Mouse (Mus musculus): ENCODE measurements around the gene Foxk1. TPM values are rescaled to one million over a fixed set of nuclear protein-coding genes. Genes with fewer than 3 reads are reported as not detected.

Gene Foxk1
- total and polyA plus RNA-seq, 3 experiments = 8.2 to 20.2 TPM; not detected in 1

DNA sequence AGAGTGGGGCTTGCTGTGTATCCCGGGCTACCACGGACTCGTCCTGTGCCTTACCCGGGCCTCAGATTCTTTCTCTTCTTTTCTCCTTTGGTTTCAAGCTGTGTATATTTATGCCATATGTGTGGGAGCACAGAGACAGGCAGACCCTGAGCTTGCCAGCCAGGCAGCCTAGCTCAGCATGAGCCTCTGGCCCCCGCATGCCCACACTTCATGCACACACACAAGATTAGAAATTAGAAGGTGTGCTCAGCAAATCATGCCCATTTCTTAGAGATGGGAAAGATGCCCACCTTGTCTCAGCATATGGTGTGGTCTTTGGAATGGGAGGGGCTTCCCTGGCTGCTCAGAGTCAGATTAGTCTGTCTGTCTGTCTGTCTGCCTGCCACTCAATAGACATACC is 32.8 kb downstream of the Foxk1 start:
- Histone ChIP-seq H3K36me3 (ENCODE audit: control insufficient read depth in 1 of 2, insufficient read depth in 2 of 2, low read length in 2 of 2) (no peaks in the 10 kb centered on the region; a peak in 2 of 4 replicates), H3K79me2 (ENCODE audit: control insufficient read depth, insufficient read depth, low read length, poor library complexity) (no peaks in the 10 kb centered on the region), H3K27me3 (ENCODE audit: control insufficient read depth in 1 of 2, insufficient read depth in 2 of 2, low read length in 2 of 2) (no peaks in the 10 kb centered on the region), H3K4me1 (ENCODE audit: control insufficient read depth in 1 of 2, insufficient read depth in 2 of 2, low read length in 2 of 2) (no peaks in the 10 kb centered on the region), H3K4me3 (ENCODE audit: control insufficient read depth in 1 of 2, insufficient read depth in 1 of 2, low read depth in 2 of 2, low read length in 2 of 2) (no peak overlapping the region), H3K9ac (ENCODE audit: control insufficient read depth, low read depth, low read length, poor library complexity, severe bottlenecking) (no peak overlapping the region), H3K27ac (ENCODE audit: control insufficient read depth, low read depth, low read length) (no peak overlapping the region), H3K9me3 (replicated peaks; ENCODE audit: insufficient read depth, low read length) (no peaks in the 10 kb centered on the region)
- DNase-seq (ENCODE audit: low read depth, low spot score) = no peak
- TF ChIP-seq HCFC1 (IDR thresholded peaks at IDR 0.05; ENCODE audit: low read depth, low read length) = no peak
- TF ChIP-seq CTCF (IDR thresholded peaks at IDR 0.05 in 2 of 3, conservative IDR thresholded peaks at IDR 0.05 in 1 of 3; ENCODE audit: control insufficient read depth in 1 of 3, insufficient read depth in 1 of 3, low read depth in 2 of 3, low read length in 3 of 3, poor library complexity in 1 of 3, severe bottlenecking in 1 of 3) = no peak
- TF ChIP-seq ZC3H11A (IDR thresholded peaks at IDR 0.05; ENCODE audit: low read depth, low read length) = no peak
- TF ChIP-seq ZKSCAN1 (IDR thresholded peaks at IDR 0.05; ENCODE audit: low read depth, low read length) = no peak
- TF ChIP-seq ELF1 (IDR thresholded peaks at IDR 0.05; ENCODE audit: low read depth, low read length) = no peak
- no peak for TF ChIP-seq RCOR1 (IDR thresholded peaks at IDR 0.05; ENCODE audit: low read depth, low read length)
- no peak for TF ChIP-seq BHLHE40 (IDR thresholded peaks at IDR 0.05; ENCODE audit: borderline replicate concordance, low read depth, low read length)
- no peak for TF ChIP-seq POLR2AphosphoS5 (IDR thresholded peaks at IDR 0.05; ENCODE audit: borderline replicate concordance, low read depth, low read length)
- no peak for TF ChIP-seq ZMIZ1 (IDR thresholded peaks at IDR 0.05; ENCODE audit: low read depth, low read length)
- TF ChIP-seq GATA1 (IDR thresholded peaks at IDR 0.05; ENCODE audit: low read depth, low read length) = no peak
- no peak for TF ChIP-seq USF1 (IDR thresholded peaks at IDR 0.05; ENCODE audit: low read depth, low read length)
- TF ChIP-seq MXI1 (IDR thresholded peaks at IDR 0.05; ENCODE audit: low read depth, low read length) = no peak
- no peak for TF ChIP-seq MAFK (IDR thresholded peaks at IDR 0.05; ENCODE audit: borderline replicate concordance, low read depth, low read length)
- no peak for TF ChIP-seq TCF12 (IDR thresholded peaks at IDR 0.05; ENCODE audit: low read depth, low read length)
- no peak for TF ChIP-seq MAX (IDR thresholded peaks at IDR 0.05; ENCODE audit: low read length)
- TF ChIP-seq SIN3A (IDR thresholded peaks at IDR 0.05; ENCODE audit: low read length) = no peak
- no peak for TF ChIP-seq MYB (IDR thresholded peaks at IDR 0.05; ENCODE audit: low read depth, low read length)

DNA sequence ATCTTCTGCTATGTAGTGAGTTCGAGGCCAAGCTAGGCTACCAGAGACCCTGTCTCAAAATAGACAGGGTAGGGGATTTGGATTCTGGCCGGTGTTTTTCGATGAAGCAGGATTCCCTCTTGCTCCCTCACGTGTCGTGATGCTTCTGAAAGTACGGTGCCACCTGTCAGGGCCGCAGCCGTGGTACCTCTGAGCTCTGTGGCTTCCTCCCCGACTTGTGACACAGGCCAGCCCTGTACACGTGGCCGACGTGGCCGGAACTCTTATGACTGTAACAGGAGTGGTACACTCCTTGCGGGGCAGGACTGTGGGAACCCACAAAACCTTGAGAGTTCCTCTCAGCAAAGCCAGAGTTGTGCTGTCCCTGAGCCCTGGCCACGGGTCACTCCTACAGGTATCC is 34.4 kb downstream of the Foxk1 start:
- Histone ChIP-seq H3K4me3 (ENCODE audit: control insufficient read depth in 1 of 2, insufficient read depth in 1 of 2, low read depth in 2 of 2, low read length in 2 of 2) (no peak overlapping the region), H3K4me1 (ENCODE audit: control insufficient read depth in 1 of 2, insufficient read depth in 2 of 2, low read length in 2 of 2) (peaks cover 0 to 10% of the 10 kb centered on the region in 2 experiments; a peak in 3 of 4 replicates), H3K9ac (ENCODE audit: control insufficient read depth, low read depth, low read length, poor library complexity, severe bottlenecking) (no peak overlapping the region), H3K27me3 (ENCODE audit: control insufficient read depth in 1 of 2, insufficient read depth in 2 of 2, low read length in 2 of 2) (no peaks in the 10 kb centered on the region), H3K27ac (ENCODE audit: control insufficient read depth, low read depth, low read length) (no peak overlapping the region), H3K79me2 (ENCODE audit: control insufficient read depth, insufficient read depth, low read length, poor library complexity) (0 out of 2 replicates have a peak, but pooled peaks cover under 1% of the 10 kb centered on the region), H3K9me3 (replicated peaks; ENCODE audit: insufficient read depth, low read length) (no peaks in the 10 kb centered on the region), H3K36me3 (ENCODE audit: control insufficient read depth in 1 of 2, insufficient read depth in 2 of 2, low read length in 2 of 2) (peaks cover 0 to 10% of the 10 kb centered on the region in 2 experiments)
- no peak for TF ChIP-seq POLR2A (IDR thresholded peaks at IDR 0.05; ENCODE audit: control insufficient read depth in 1 of 2, insufficient read depth in 1 of 2, low read depth in 1 of 2, low read length in 2 of 2, poor library complexity in 1 of 2)
- no peak for TF ChIP-seq RAD21 (IDR thresholded peaks at IDR 0.05; ENCODE audit: low read depth, low read length)
- no peak for TF ChIP-seq HCFC1 (IDR thresholded peaks at IDR 0.05; ENCODE audit: low read depth, low read length)
- TF ChIP-seq POLR2AphosphoS2 (IDR thresholded peaks at IDR 0.05; ENCODE audit: low read length) = no peak
- TF ChIP-seq NRF1 (IDR thresholded peaks at IDR 0.05; ENCODE audit: insufficient read depth, low read depth, low read length, poor library complexity, severe bottlenecking) = no peak
- no peak for TF ChIP-seq SIN3A (IDR thresholded peaks at IDR 0.05; ENCODE audit: low read length)
- TF ChIP-seq SMC3 (IDR thresholded peaks at IDR 0.05; ENCODE audit: low read depth, low read length) = no peak
- no peak for DNase-seq (ENCODE audit: low read depth, low spot score)

Data from MEL (cell line).